Mouse (Mus musculus): Measurements from ENCODE around the gene Dlec1.

The Dlec1 gene

GRCm38 (mm10) chr9:119142066-119142465 is 39.8 kb downstream of the Dlec1 start:
- no peak for DNase-seq (ENCODE audit: low spot score in 2 of 2)

- no peak for DNase-seq (ENCODE audit: low spot score in 2 of 2)
Measured at GRCm38 (mm10) chr9:119143372-119143771, 41.1 kb downstream of the Dlec1 start.

- DNase-seq (ENCODE audit: low spot score in 2 of 2) = no peak
Measured at GRCm38 (mm10) chr9:119144696-119145095, 42.4 kb downstream of the Dlec1 start.

GRCm38 (mm10) chr9:119145137-119145536 is 42.9 kb downstream of the Dlec1 start:
- no peak for DNase-seq (ENCODE audit: low spot score in 2 of 2)

GRCm38 (mm10) chr9:119145638-119146037 is 43.4 kb downstream of the Dlec1 start:
- DNase-seq (ENCODE audit: low spot score in 2 of 2) = no peak

- DNase-seq (ENCODE audit: low spot score in 2 of 2) = no peak
Measured at GRCm38 (mm10) chr9:119146098-119146770, 44.0 kb downstream of the Dlec1 start.

GRCm38 (mm10) chr9:119149601-119150000 is 47.3 kb downstream of the Dlec1 start:
- peak in 1 of 2 experiments; percentile 72 for DNase-seq (ENCODE audit: low spot score in 2 of 2)

- no peak for DNase-seq (ENCODE audit: low spot score in 2 of 2)
Measured at GRCm38 (mm10) chr9:119151751-119152150, 49.5 kb downstream of the Dlec1 start.

GRCm38 (mm10) chr9:119155416-119155815 is 53.1 kb downstream of the Dlec1 start:
- DNase-seq (ENCODE audit: low spot score in 2 of 2) = no peak

- no peak for DNase-seq (ENCODE audit: low spot score in 2 of 2)
Measured at GRCm38 (mm10) chr9:119155826-119156225, 53.5 kb downstream of the Dlec1 start.

- DNase-seq (ENCODE audit: low spot score in 2 of 2) = peak; percentile 72 to 88
Measured at GRCm38 (mm10) chr9:119156278-119157201, 54.3 kb downstream of the Dlec1 start, which contains the start of gene Acaa1b. Gene Acaa1b, minus strand, starts transcription at chr9:119157093.

GRCm38 (mm10) chr9:119158861-119159260 is 56.6 kb downstream of the Dlec1 start, which contains the start of gene Gm47289:
Gene Gm47289, plus strand, starts transcription at chr9:119159161.
- no peak for DNase-seq (ENCODE audit: low spot score in 2 of 2)

- no peak for DNase-seq (ENCODE audit: low spot score in 2 of 2)
Measured at GRCm38 (mm10) chr9:119160689-119161088, 58.4 kb downstream of the Dlec1 start.

- no peak for DNase-seq (ENCODE audit: low spot score in 2 of 2)
Measured at GRCm38 (mm10) chr9:119164743-119165142, 62.5 kb downstream of the Dlec1 start.

GRCm38 (mm10) chr9:119165548-119165947 is 63.3 kb downstream of the Dlec1 start:
- no peak for DNase-seq (ENCODE audit: low spot score in 2 of 2)

- DNase-seq (ENCODE audit: low spot score in 2 of 2) = no peak
Measured at GRCm38 (mm10) chr9:119167608-119168007, 65.3 kb downstream of the Dlec1 start.

- DNase-seq (ENCODE audit: low spot score in 2 of 2) = no peak
Measured at GRCm38 (mm10) chr9:119179292-119179691, 77.0 kb downstream of the Dlec1 start.

- DNase-seq (ENCODE audit: low spot score in 2 of 2) = peak in 1 of 2 experiments; percentile 37
Measured at GRCm38 (mm10) chr9:119181241-119181728, 79.0 kb downstream of the Dlec1 start.

- DNase-seq (ENCODE audit: low spot score in 2 of 2) = no peak
Measured at GRCm38 (mm10) chr9:119192202-119192990, 90.1 kb downstream of the Dlec1 start.

Measured in urinary bladder, postnatal 4 days (tissue).